Mouse (Mus musculus): Measurements from ENCODE around the gene Krt14.
"Not testable (repeated sequence)": the region's sequence is repeated elsewhere in the genome, so short reads cannot be mapped to it uniquely, and the experiment has no call there.

GRCm38 (mm10) chr11:100240272-100240671 lies 32.9 kb upstream of the Krt14 start:
- TF ChIP-seq CTCF, EP300 (IDR thresholded peaks at IDR 0.05; ENCODE audit: low read depth): not testable (repeated sequence)

Data from liver, embryonic 14.5 days (tissue).